Mouse (Mus musculus) intestine, postnatal 0 days (tissue): ENCODE results near the gene Pde3a. TPM values are rescaled to one million over a fixed set of nuclear protein-coding genes. Genes with fewer than 3 reads are reported as not detected.

ENCODE experiments used
- ATAC-seq: fragments of 200-750 bp; cut with Nextera tagmentation; 2 replicates; pipeline ENCODE4 v1.8.0; 2017; ENCODE audit warnings: mild to moderate bottlenecking, moderate TSS enrichment, moderate library complexity
- H3K27ac ChIP-seq: fragments of 300-500 bp; sonication (generic); 2 replicates; pipeline ENCODE4 v1.5.1; 2014; ENCODE audit warnings: mild to moderate bottlenecking, low read depth, low read length, moderate library complexity
- H3K27me3 ChIP-seq: fragments of 300-500 bp; sonication (generic); replicated peaks from 2 replicates; pipeline ENCODE4 v1.6.1; 2014; ENCODE audit warnings: low read length, mixed read lengths; ENCODE audit not compliant: control insufficient read depth, insufficient read depth
- H3K36me3 ChIP-seq: fragments of 300-500 bp; sonication (generic); 2 replicates; pipeline ENCODE4 v1.6.1; 2014; ENCODE audit warnings: mild to moderate bottlenecking, moderate library complexity; ENCODE audit not compliant: control insufficient read depth, insufficient read depth
- H3K4me1 ChIP-seq: fragments of 300-500 bp; sonication (generic); replicated peaks from 2 replicates; pipeline ENCODE4 v1.6.1; 2014; ENCODE audit warnings: antibody characterized with exemption, low read length, mixed read lengths; ENCODE audit not compliant: control insufficient read depth, insufficient read depth
- H3K4me2 ChIP-seq: fragments of 300-500 bp; sonication (generic); replicated peaks from 2 replicates; pipeline ENCODE4 v1.6.1; 2014; ENCODE audit warnings: low read depth, mild to moderate bottlenecking, moderate library complexity
- H3K4me3 ChIP-seq: fragments of 300-500 bp; sonication (generic); 2 replicates; pipeline ENCODE4 v1.5.1; 2014; ENCODE audit warnings: low read depth, low read length
- H3K9ac ChIP-seq: fragments of 300-500 bp; sonication (generic); 2 replicates; pipeline ENCODE4 v1.6.1; 2014; ENCODE audit warnings: mild to moderate bottlenecking, low read depth, low read length
- H3K9me3 ChIP-seq: fragments of 300-500 bp; sonication (generic); 2 replicates; pipeline ENCODE4 v1.6.1; 2016; ENCODE audit warnings: mixed run types; ENCODE audit not compliant: control insufficient read depth
- CTCF ChIP-seq: sonication (generic); IDR thresholded peaks from 2 replicates; pipeline ENCODE4 v1.5.1; 2016; ENCODE audit warnings: low read depth, mild to moderate bottlenecking, control low read depth, antibody characterized with exemption, moderate library complexity
- WGBS: fragments of 180-500 bp; shearing (Covaris S2); extraction: QIAGEN DNeasy Blood & Tissue Kit; methylation state at CpG from one replicate; pipeline ENCODE4 v1.1.7; 2014; 5-methylcytosine and 5-hydroxymethylcytosine counted together
- polyA plus RNA-seq: library from polyadenylated mRNA; unstranded; fragments of >200 nt; fragmentation: Nextera tagmentation; extraction: Ambion mirVana; gene quantifications from 2 replicates; pipeline ENCODE4 v1.2.1, GENCODE M21; 2015

Gene Pde3a
- polyA plus RNA-seq, 1 experiment from 2014 or later = 17.6 TPM

- no peaks in the 10 kb centered on the region for H3K36me3 ChIP-seq
- H3K4me2 ChIP-seq = no peak overlapping the region
- 81% methylated on average over 4 of the region's 4 CpGs for WGBS
- TF ChIP-seq CTCF = no peak
- no peaks in the 10 kb centered on the region for H3K4me1 ChIP-seq
- H3K27me3 ChIP-seq = no peaks in the 10 kb centered on the region
- H3K27ac ChIP-seq = no peak overlapping the region
- no peak overlapping the region for H3K9ac ChIP-seq
- no peak overlapping the region for H3K4me3 ChIP-seq
- no peaks in the 10 kb centered on the region for H3K9me3 ChIP-seq
- no peak for ATAC-seq
Measured at GRCm38 (mm10) chr6:141435160-141435559, 186.1 kb downstream of the Pde3a start.

- Histone ChIP-seq H3K4me3 (no peak overlapping the region), H3K27ac (no peak overlapping the region), H3K9me3 (no peaks in the 10 kb centered on the region), H3K4me1 (no peaks in the 10 kb centered on the region), H3K36me3 (no peaks in the 10 kb centered on the region), H3K4me2 (no peak overlapping the region), H3K9ac (no peak overlapping the region), H3K27me3 (no peaks in the 10 kb centered on the region)
- no peak for TF ChIP-seq CTCF
- no peak for ATAC-seq
- WGBS = 78% methylated on average over 3 of the region's 3 CpGs
Measured at GRCm38 (mm10) chr6:141439965-141440364, 190.9 kb downstream of the Pde3a start.

DNA sequence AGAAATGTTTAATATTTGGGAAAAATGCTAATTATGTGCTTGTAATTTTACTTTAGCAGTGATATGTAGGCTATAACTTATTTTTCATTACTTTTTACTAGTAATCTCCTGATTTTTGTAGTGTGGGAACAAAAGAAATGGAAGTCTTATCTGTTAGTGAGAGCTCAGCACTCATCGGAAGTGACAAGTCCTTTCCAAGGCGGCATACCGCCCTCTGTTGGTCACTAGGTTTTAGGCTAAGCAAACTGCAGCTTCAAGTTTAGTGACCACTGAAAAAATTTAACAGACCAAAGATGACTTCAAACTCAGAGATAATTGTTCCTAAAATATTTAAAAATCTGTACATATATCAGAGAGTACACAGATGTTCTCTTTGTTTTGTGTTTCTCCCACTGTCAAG, 198.5 kb downstream of the Pde3a start:
- WGBS = 10% methylated on average over 3 of the region's 3 CpGs
- Histone ChIP-seq H3K9me3 (no peaks in the 10 kb centered on the region), H3K27ac (no peak overlapping the region), H3K4me1 (no peaks in the 10 kb centered on the region), H3K27me3 (no peaks in the 10 kb centered on the region), H3K4me2 (no peak overlapping the region), H3K4me3 (no peak overlapping the region), H3K36me3 (no peaks in the 10 kb centered on the region), H3K9ac (no peak overlapping the region)
- ATAC-seq = no peak
- TF ChIP-seq CTCF = peak; percentile 86

GRCm38 (mm10) chr6:141448886-141449285, 199.8 kb downstream of the Pde3a start:
- Histone ChIP-seq H3K9me3 (no peaks in the 10 kb centered on the region), H3K4me1 (no peaks in the 10 kb centered on the region), H3K9ac (no peak overlapping the region), H3K4me3 (no peak overlapping the region), H3K36me3 (no peaks in the 10 kb centered on the region), H3K4me2 (no peak overlapping the region), H3K27ac (no peak overlapping the region), H3K27me3 (no peaks in the 10 kb centered on the region)
- no peak for TF ChIP-seq CTCF
- no peak for ATAC-seq
- WGBS = 43% methylated on average over 8 of the region's 8 CpGs

GRCm38 (mm10) chr6:141455335-141455734, 206.3 kb downstream of the Pde3a start:
- Histone ChIP-seq H3K4me2 (no peak overlapping the region), H3K4me1 (no peaks in the 10 kb centered on the region), H3K27ac (no peak overlapping the region), H3K4me3 (no peak overlapping the region), H3K36me3 (peaks cover 11% of the 10 kb centered on the region; the same call in 1 of the 2 replicates), H3K9me3 (no peaks in the 10 kb centered on the region), H3K27me3 (no peaks in the 10 kb centered on the region), H3K9ac (no peak overlapping the region)
- WGBS = 76% methylated on average over 5 of the region's 5 CpGs
- no peak for TF ChIP-seq CTCF
- no peak for ATAC-seq

DNA sequence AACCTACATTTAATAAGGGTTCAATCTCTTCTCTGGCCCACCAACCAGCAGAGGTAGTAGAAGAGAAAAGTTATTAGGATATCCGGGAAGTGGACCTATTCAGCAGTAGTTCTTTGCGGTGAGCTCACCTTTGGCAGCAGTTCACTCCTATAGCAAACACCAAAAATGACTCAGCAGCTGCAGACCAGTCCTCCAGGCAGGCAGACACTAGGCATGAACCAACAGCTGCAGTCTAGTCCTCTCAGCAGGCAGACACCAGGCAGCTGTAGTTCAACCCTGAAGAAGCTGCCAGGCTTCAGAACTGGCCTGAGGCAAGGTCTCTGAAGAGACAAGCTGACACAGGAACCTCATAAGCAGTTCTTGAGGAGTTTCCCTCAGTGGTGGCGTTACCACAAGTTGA, 207.5 kb downstream of the Pde3a start:
- no peak overlapping the region for H3K4me2 ChIP-seq
- H3K27me3 ChIP-seq = no peaks in the 10 kb centered on the region
- H3K36me3 ChIP-seq = peaks cover 11% of the 10 kb centered on the region; the same call in 1 of the 2 replicates
- H3K27ac ChIP-seq = no peak overlapping the region
- ATAC-seq = no peak
- TF ChIP-seq CTCF = no peak
- H3K9ac ChIP-seq = no peak overlapping the region
- no peaks in the 10 kb centered on the region for H3K4me1 ChIP-seq
- H3K4me3 ChIP-seq = no peak overlapping the region
- no peaks in the 10 kb centered on the region for H3K9me3 ChIP-seq
- WGBS = 75% methylated on average over 3 of the region's 3 CpGs

GRCm38 (mm10) chr6:141470251-141470650, 221.2 kb downstream of the Pde3a start:
- no peak for ATAC-seq
- H3K4me3 ChIP-seq = no peak overlapping the region
- peaks cover 36% of the 10 kb centered on the region for H3K36me3 ChIP-seq
- no peak overlapping the region for H3K4me2 ChIP-seq
- H3K9ac ChIP-seq = no peak overlapping the region
- H3K27me3 ChIP-seq = no peaks in the 10 kb centered on the region
- no peak overlapping the region for H3K27ac ChIP-seq
- H3K4me1 ChIP-seq = no peaks in the 10 kb centered on the region
- no peaks in the 10 kb centered on the region for H3K9me3 ChIP-seq
- 93% methylated on average over 2 of the region's 2 CpGs for WGBS
- TF ChIP-seq CTCF = peak; percentile 45
